Mouse (Mus musculus) MEL (cell line): ENCODE measurements around the gene Gm34653. TPM values are rescaled to one million over a fixed set of nuclear protein-coding genes. Genes with fewer than 3 reads are reported as not detected.
"Not testable (repeated sequence)": the region's sequence is repeated elsewhere in the genome, so short reads cannot be mapped to it uniquely, and the experiment has no call there.

ENCODE experiments used
- DNase-seq: peaks from one replicate; pipeline ENCODE4 v3.0.0; 2011; ENCODE audit warnings: low read depth, low spot score
- H3K27ac ChIP-seq: 2 replicates; pipeline ENCODE4 v1.5.1; 2012; ENCODE audit warnings: low read depth, mild to moderate bottlenecking, control low read depth, low read length, moderate library complexity; ENCODE audit not compliant: control insufficient read depth
- H3K27me3 ChIP-seq, 2 experiments: fragments of 150-350 bp in 1 of 2; sonication (generic) in 1 of 2; 2 replicates each; pipeline ENCODE4 v1.6.1; 2012; ENCODE audit warnings: low read length in 2 of 2, mild to moderate bottlenecking in 2 of 2, improper control_type of control experiment in 1 of 2, moderate library complexity in 1 of 2; ENCODE audit not compliant: insufficient read depth in 2 of 2, control insufficient read depth in 1 of 2
- H3K36me3 ChIP-seq, 2 experiments: 2 replicates each; pipeline ENCODE4 v1.6.1; 2012 to 2014; ENCODE audit warnings: low read length in 2 of 2, improper control_type of control experiment in 1 of 2, inconsistent platforms in 1 of 2, mild to moderate bottlenecking in 1 of 2; ENCODE audit not compliant: insufficient read depth in 2 of 2, control insufficient read depth in 1 of 2
- H3K4me1 ChIP-seq, 2 experiments: fragments of 150-350 bp in 1 of 2; sonication (generic) in 1 of 2; 2 replicates each; pipeline ENCODE4 v1.6.1; 2012; ENCODE audit warnings: low read length in 2 of 2, improper control_type of control experiment in 1 of 2, mild to moderate bottlenecking in 1 of 2; ENCODE audit not compliant: insufficient read depth in 2 of 2, control insufficient read depth in 1 of 2
- H3K4me3 ChIP-seq, 2 experiments: fragments of 150-350 bp in 1 of 2; sonication (generic) in 1 of 2; 2 replicates each; pipeline ENCODE4 v1.5.1; 2012; ENCODE audit warnings: low read depth in 2 of 2, low read length in 2 of 2, mild to moderate bottlenecking in 2 of 2, moderate library complexity in 2 of 2, control low read depth in 1 of 2, improper control_type of control experiment in 1 of 2; ENCODE audit not compliant: control insufficient read depth in 1 of 2, insufficient read depth in 1 of 2
- H3K79me2 ChIP-seq: 2 replicates; pipeline ENCODE4 v1.6.1; 2012; ENCODE audit warnings: mild to moderate bottlenecking, low read length, moderate library complexity; ENCODE audit not compliant: control insufficient read depth, poor library complexity, insufficient read depth
- H3K9ac ChIP-seq: 2 replicates; pipeline ENCODE4 v1.6.1; 2012; ENCODE audit warnings: low read depth, mild to moderate bottlenecking, control low read depth, low read length, moderate library complexity; ENCODE audit not compliant: control insufficient read depth, poor library complexity, severe bottlenecking
- H3K9me3 ChIP-seq: fragments of 150-350 bp; sonication (generic); replicated peaks from 2 replicates; pipeline ENCODE4 v1.6.1; 2012; ENCODE audit warnings: mild to moderate bottlenecking, low read length, improper control_type of control experiment, moderate library complexity; ENCODE audit not compliant: insufficient read depth
- CHD1 ChIP-seq: IDR thresholded peaks from 2 replicates; pipeline ENCODE4 v1.6.1; 2012; ENCODE audit warnings: low read depth, mild to moderate bottlenecking, inconsistent platforms, low read length, improper control_type of control experiment
- CHD2 ChIP-seq: IDR thresholded peaks from 2 replicates; pipeline ENCODE4 v1.6.1; 2011; ENCODE audit warnings: low read length, improper control_type of control experiment
- CTCF ChIP-seq, 3 experiments: IDR thresholded peaks in 2 of 3; conservative IDR thresholded peaks in 1 of 3; 2 replicates each; pipeline ENCODE4 v1.5.1; 2011 to 2012; ENCODE audit warnings: low read length in 3 of 3, low read depth in 2 of 3, mild to moderate bottlenecking in 2 of 3, improper control_type of control experiment in 1 of 3, inconsistent platforms in 1 of 3, mixed read lengths in 1 of 3, moderate library complexity in 1 of 3; ENCODE audit not compliant: control insufficient read depth in 1 of 3, insufficient read depth in 1 of 3, poor library complexity in 1 of 3, severe bottlenecking in 1 of 3
- EP300 ChIP-seq, 2 experiments: IDR thresholded peaks; 2 replicates each; pipeline ENCODE4 v1.6.1; 2011; ENCODE audit warnings: improper control_type of control experiment in 2 of 2, low read length in 2 of 2, low read depth in 1 of 2, mild to moderate bottlenecking in 1 of 2
- ETS1 ChIP-seq: IDR thresholded peaks from 2 replicates; pipeline ENCODE4 v1.6.1; 2012; ENCODE audit warnings: low read depth, mild to moderate bottlenecking, inconsistent platforms, low read length, improper control_type of control experiment, moderate library complexity
- GABPA ChIP-seq: IDR thresholded peaks from 2 replicates; pipeline ENCODE4 v1.6.1; 2012; ENCODE audit warnings: low read depth, mild to moderate bottlenecking, inconsistent platforms, low read length, improper control_type of control experiment, moderate library complexity
- GATA1 ChIP-seq: IDR thresholded peaks from 2 replicates; pipeline ENCODE4 v1.6.1; 2011; ENCODE audit warnings: low read depth, low read length, improper control_type of control experiment
- HCFC1 ChIP-seq: IDR thresholded peaks from 2 replicates; pipeline ENCODE4 v1.6.1; 2012; ENCODE audit warnings: low read depth, mild to moderate bottlenecking, inconsistent platforms, low read length, improper control_type of control experiment, moderate library complexity
- JUND ChIP-seq: IDR thresholded peaks from 2 replicates; pipeline ENCODE4 v1.6.1; 2011; ENCODE audit warnings: low read depth, mild to moderate bottlenecking, improper control_type of control experiment, low read length
- MAFK ChIP-seq: IDR thresholded peaks from 2 replicates; pipeline ENCODE4 v1.6.1; 2011; ENCODE audit warnings: low read depth, mild to moderate bottlenecking, low read length, improper control_type of control experiment, borderline replicate concordance
- MAX ChIP-seq: IDR thresholded peaks from 2 replicates; pipeline ENCODE4 v1.6.1; 2011; ENCODE audit warnings: low read length, improper control_type of control experiment
- MAZ ChIP-seq: IDR thresholded peaks from 2 replicates; pipeline ENCODE4 v1.6.1; 2012; ENCODE audit warnings: low read depth, mild to moderate bottlenecking, inconsistent platforms, low read length, improper control_type of control experiment
- MEF2A ChIP-seq: IDR thresholded peaks from 2 replicates; pipeline ENCODE4 v1.6.1; 2014; ENCODE audit warnings: low read depth, mild to moderate bottlenecking, inconsistent platforms, low read length, improper control_type of control experiment; ENCODE audit not compliant: poor library complexity, insufficient replicate concordance, severe bottlenecking; ENCODE audit errors: extremely low read depth
- MXI1 ChIP-seq: IDR thresholded peaks from 2 replicates; pipeline ENCODE4 v1.6.1; 2011; ENCODE audit warnings: mild to moderate bottlenecking, low read depth, low read length, improper control_type of control experiment
- MYB ChIP-seq: IDR thresholded peaks from 2 replicates; pipeline ENCODE4 v1.6.1; 2011; ENCODE audit warnings: mild to moderate bottlenecking, low read depth, low read length, improper control_type of control experiment
- NRF1 ChIP-seq: IDR thresholded peaks from 2 replicates; pipeline ENCODE4 v1.6.1; 2014; ENCODE audit warnings: low read depth, mild to moderate bottlenecking, inconsistent platforms, low read length, improper control_type of control experiment, moderate library complexity; ENCODE audit not compliant: poor library complexity, insufficient read depth, severe bottlenecking
- POLR2A ChIP-seq, 2 experiments: IDR thresholded peaks; 2 replicates each; pipeline ENCODE4 v1.6.1; 2011 to 2012; ENCODE audit warnings: low read length in 2 of 2, mild to moderate bottlenecking in 2 of 2, control low read depth in 1 of 2, improper control_type of control experiment in 1 of 2, low read depth in 1 of 2, moderate library complexity in 1 of 2; ENCODE audit not compliant: control insufficient read depth in 1 of 2, insufficient read depth in 1 of 2, poor library complexity in 1 of 2
- POLR2AphosphoS2 ChIP-seq: IDR thresholded peaks from 2 replicates; pipeline ENCODE4 v1.6.1; 2011; ENCODE audit warnings: low read length, improper control_type of control experiment
- POLR2AphosphoS5 ChIP-seq: IDR thresholded peaks from 2 replicates; pipeline ENCODE4 v1.6.1; 2012; ENCODE audit warnings: low read depth, borderline replicate concordance, mild to moderate bottlenecking, inconsistent platforms, low read length, moderate library complexity, mixed read lengths
- RCOR1 ChIP-seq: IDR thresholded peaks from 2 replicates; pipeline ENCODE4 v1.6.1; 2012; ENCODE audit warnings: low read depth, mild to moderate bottlenecking, inconsistent platforms, low read length, improper control_type of control experiment
- TBP ChIP-seq: IDR thresholded peaks from 2 replicates; pipeline ENCODE4 v1.8.0; 2011; ENCODE audit warnings: low read depth, low read length, improper control_type of control experiment
- USF2 ChIP-seq, 2 experiments: IDR thresholded peaks; 2 replicates each; pipeline ENCODE4 v1.6.1; 2011 to 2012; ENCODE audit warnings: improper control_type of control experiment in 2 of 2, low read length in 2 of 2, borderline replicate concordance in 1 of 2, inconsistent platforms in 1 of 2, low read depth in 1 of 2, mild to moderate bottlenecking in 1 of 2; ENCODE audit not compliant: insufficient read depth in 1 of 2
- ZC3H11A ChIP-seq: IDR thresholded peaks from 2 replicates; pipeline ENCODE4 v1.6.1; 2012; ENCODE audit warnings: low read depth, mild to moderate bottlenecking, inconsistent platforms, low read length, improper control_type of control experiment
- ZKSCAN1 ChIP-seq: IDR thresholded peaks from 2 replicates; pipeline ENCODE4 v1.6.1; 2012; ENCODE audit warnings: low read depth, mild to moderate bottlenecking, inconsistent platforms, low read length, improper control_type of control experiment, moderate library complexity
- ZMIZ1 ChIP-seq: IDR thresholded peaks from 2 replicates; pipeline ENCODE4 v1.6.1; 2012; ENCODE audit warnings: low read depth, mild to moderate bottlenecking, inconsistent platforms, low read length, improper control_type of control experiment, moderate library complexity
- ZNF384 ChIP-seq: IDR thresholded peaks from 2 replicates; pipeline ENCODE4 v1.6.1; 2012; ENCODE audit warnings: low read depth, mild to moderate bottlenecking, inconsistent platforms, low read length, improper control_type of control experiment
- polyA plus RNA-seq, 2 experiments: library from polyadenylated mRNA; stranded (reverse) in 1 of 2; unstranded in 1 of 2; fragments of >175 nt in 1 of 2; fragments of >200 nt in 1 of 2; gene quantifications; 2 replicates each; pipeline versions ENCODE4 v1.2.1 to v1.2.4; 2012; ENCODE audit warnings: low replicate concordance in 2 of 2, low read depth in 1 of 2; ENCODE audit not compliant: insufficient read length in 2 of 2, insufficient read depth in 1 of 2, missing spikeins in 1 of 2
- total RNA-seq: library from RNA; depleted of rRNA; stranded (reverse); fragments of 300-350 nt; gene quantifications from 2 replicates; pipeline ENCODE4 v1.2.3, GENCODE M21; 2012; rRNA removed

Gene Gm34653
- total RNA-seq (0.08 TPM in 1 of 2 replicates, not detected in the other), polyA plus RNA-seq (under 1 TPM in 1 of 2 experiments, not detected in 1; 0.10 TPM)

DNA sequence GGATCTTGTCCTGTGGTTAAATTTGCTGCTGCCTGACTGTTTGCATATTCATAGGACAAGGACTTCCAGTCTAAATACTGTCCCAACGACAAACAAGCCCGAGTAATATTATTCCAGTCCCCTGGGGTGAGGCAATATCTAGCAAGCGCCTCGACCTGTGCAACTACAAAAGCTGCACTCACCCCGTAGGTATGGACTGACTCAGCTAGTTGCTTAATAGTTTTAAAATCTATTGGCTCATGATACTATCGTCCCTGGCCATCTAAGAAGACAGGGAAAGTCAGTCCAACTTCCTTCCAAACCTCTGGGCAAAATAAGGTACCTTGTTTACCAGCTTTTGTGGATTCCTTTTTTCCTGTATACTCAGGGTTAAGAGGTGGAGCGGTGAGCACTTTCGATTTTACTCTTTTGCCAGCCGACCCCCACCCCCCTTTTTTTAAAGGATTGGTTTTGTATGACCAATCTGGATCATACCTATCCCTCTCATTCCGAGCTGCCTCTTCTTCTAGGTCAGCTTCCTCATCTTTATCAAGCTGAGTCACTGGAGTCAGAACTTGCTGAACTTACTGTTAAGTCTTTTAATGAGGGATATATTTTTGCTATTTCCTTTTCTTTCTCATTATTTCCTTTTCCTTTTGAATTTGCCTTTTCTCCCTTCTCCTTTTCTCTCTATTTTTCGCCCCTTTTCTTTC lies at the start of gene Gm34653:
TSS of gene Gm34653 (plus strand) at position 242 of the 692 bp plus-strand sequence.
- H3K4me1 ChIP-seq, H3K79me2 ChIP-seq, H3K9me3 ChIP-seq, H3K27me3 ChIP-seq, H3K36me3 ChIP-seq: not testable (repeated sequence)
- Histone ChIP-seq H3K27ac (peak within 1 kb of the TSS; percentile 89), H3K9ac (peak within 1 kb of the TSS; percentile 86), H3K4me3 (peak within 1 kb of the TSS; percentile 87 to 96)
- peak; percentile 69 for DNase-seq
- TF ChIP-seq GATA1 (peak; percentile 28; the same call in 1 of the 2 replicates), ETS1 (0 out of 2 replicates have a peak, but pooled peaks have one; percentile 24)

DNA sequence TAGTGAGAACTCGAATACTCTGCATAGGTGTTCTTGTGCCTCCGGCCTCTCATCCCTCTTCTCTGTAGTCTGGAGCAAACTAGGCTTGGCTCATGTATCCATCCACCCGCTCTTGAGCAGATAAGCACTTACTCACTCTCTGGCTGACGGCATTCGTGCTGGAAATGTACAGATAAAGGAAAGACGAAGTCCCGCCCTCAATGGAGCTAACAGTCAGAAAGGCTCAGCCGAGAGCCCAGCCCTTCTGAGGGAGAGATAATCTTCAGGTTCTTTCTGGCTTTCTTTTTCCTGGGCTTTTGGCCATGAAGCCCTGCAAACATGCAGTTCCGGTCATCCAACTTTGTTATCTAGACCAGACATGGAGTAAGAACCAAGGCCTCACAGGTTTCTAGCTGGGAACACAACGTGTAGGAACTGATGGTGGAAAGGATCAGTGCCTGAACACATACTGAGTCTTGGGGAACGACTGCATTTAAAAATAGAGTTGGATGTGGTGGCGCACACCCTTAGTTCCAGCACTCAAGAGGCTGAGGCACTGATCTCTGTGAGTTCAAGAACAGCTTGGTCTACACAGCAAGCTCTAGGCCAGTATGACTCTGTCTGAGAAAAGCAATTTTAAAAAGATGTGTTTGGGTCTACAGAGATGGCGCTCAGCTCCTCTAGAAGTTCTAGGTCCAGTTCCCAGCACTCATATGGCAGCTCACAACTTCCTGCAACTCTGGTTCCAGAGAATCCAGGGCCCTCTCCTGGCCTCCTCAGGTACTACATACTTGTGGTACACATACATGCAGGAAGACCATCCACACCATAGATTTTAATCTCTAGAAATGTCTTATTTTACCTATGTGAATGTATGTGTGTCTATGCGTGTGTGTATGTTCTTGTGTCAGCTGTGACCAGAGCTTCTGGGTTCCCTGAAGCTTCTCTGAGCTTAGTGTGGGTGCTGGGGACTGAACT lies 49.5 kb upstream of the Gm34653 start:
- Histone ChIP-seq H3K4me1 (peaks cover 4 to 14% of the 10 kb centered on the region in 2 experiments; a peak in 3 of 4 replicates), H3K9me3 (no peaks in the 10 kb centered on the region), H3K36me3 (peaks cover 0 to 20% of the 10 kb centered on the region in 2 experiments; a peak in 3 of 4 replicates), H3K27ac (peak overlapping the region; percentile 97), H3K4me3 (peak overlapping the region; percentile 11 to 36; a peak in 3 of 4 replicates), H3K27me3 (no peaks in the 10 kb centered on the region), H3K79me2 (no peaks in the 10 kb centered on the region), H3K9ac (peak overlapping the region; percentile 26)
- peak; percentile 97 for DNase-seq
- TF ChIP-seq HCFC1 (no peak), ZKSCAN1 (no peak), GABPA (no peak), MEF2A (no peak), CTCF (IDR thresholded peaks at IDR 0.05 in 2 of 3, conservative IDR thresholded peaks at IDR 0.05 in 1 of 3; ENCODE audit: control insufficient read depth in 1 of 3, insufficient read depth in 1 of 3, low read depth in 2 of 3, low read length in 3 of 3, poor library complexity in 1 of 3, severe bottlenecking in 1 of 3) (peak in 1 of 3 experiments; percentile 40; a peak in 3 of 6 replicates), EP300 (IDR thresholded peaks at IDR 0.05; ENCODE audit: low read depth in 1 of 2, low read length in 2 of 2) (peak; percentile 90 to 95), JUND (peak; percentile 67; the same call in 1 of the 2 replicates), CHD2 (no peak), RCOR1 (peak; percentile 87), POLR2A (IDR thresholded peaks at IDR 0.05; ENCODE audit: control insufficient read depth in 1 of 2, insufficient read depth in 1 of 2, low read depth in 1 of 2, low read length in 2 of 2, poor library complexity in 1 of 2) (peak in 1 of 2 experiments; percentile 58; a peak in 2 of 4 replicates), TBP (peak; percentile 89), POLR2AphosphoS5 (no peak), ZMIZ1 (no peak; the same call in 1 of the 2 replicates), CHD1 (no peak), ETS1 (peak; percentile 92), GATA1 (peak; percentile 97), ZC3H11A (no peak), POLR2AphosphoS2 (no peak), MAFK (no peak), USF2 (IDR thresholded peaks at IDR 0.05; ENCODE audit: borderline replicate concordance in 1 of 2, insufficient read depth in 1 of 2, low read depth in 1 of 2, low read length in 2 of 2) (no peak), MAZ (0 out of 2 replicates have a peak, but pooled peaks have one; percentile 31), NRF1 (no peak), MAX (no peak), MXI1 (peak; percentile 52; the same call in 1 of the 2 replicates), MYB (peak; percentile 45), ZNF384 (no peak)
